Mouse (Mus musculus) forebrain, postnatal 0 days (tissue): ENCODE data around the gene Sept8. TPM values are rescaled to one million over a fixed set of nuclear protein-coding genes. Genes with fewer than 3 reads are reported as not detected.
A peak's percentile ranks its signal among the peaks of the same experiment; 100 is the strongest.

ENCODE experiments used
- ATAC-seq: fragments of 200-750 bp; cut with Nextera tagmentation; 2 replicates; pipeline ENCODE4 v1.8.0; 2017; ENCODE audit warnings: mild to moderate bottlenecking, moderate library complexity
- DNase-seq: peaks from one replicate; pipeline ENCODE4 v3.0.0-alpha.2; 2015
- H3K27ac ChIP-seq: fragments of 300-500 bp; sonication (generic); 2 replicates; pipeline ENCODE4 v1.5.1; 2014; ENCODE audit warnings: low read depth, mild to moderate bottlenecking, antibody characterized with exemption, low read length, moderate library complexity, mixed read lengths
- H3K27me3 ChIP-seq: fragments of 300-500 bp; sonication (generic); 2 replicates; pipeline ENCODE4 v1.6.1; 2014; ENCODE audit warnings: mild to moderate bottlenecking, low read length, mixed read lengths; ENCODE audit not compliant: insufficient read depth
- H3K36me3 ChIP-seq: fragments of 300-500 bp; sonication (generic); 2 replicates; pipeline ENCODE4 v1.6.1; 2014; ENCODE audit warnings: mild to moderate bottlenecking, moderate library complexity; ENCODE audit not compliant: insufficient read depth
- H3K4me1 ChIP-seq: fragments of 300-500 bp; sonication (generic); 2 replicates; pipeline ENCODE4 v1.6.1; 2014; ENCODE audit warnings: antibody characterized with exemption; ENCODE audit not compliant: insufficient read depth
- H3K4me2 ChIP-seq: fragments of 300-500 bp; sonication (generic); 2 replicates; pipeline ENCODE4 v1.6.1; 2014; ENCODE audit warnings: low read depth, mild to moderate bottlenecking, moderate library complexity
- H3K4me3 ChIP-seq: fragments of 300-500 bp; sonication (generic); 2 replicates; pipeline ENCODE4 v1.5.1; 2014; ENCODE audit warnings: low read depth, low read length, mixed read lengths
- H3K9ac ChIP-seq: fragments of 300-500 bp; sonication (generic); 2 replicates; pipeline ENCODE4 v1.6.1; 2014; ENCODE audit warnings: mild to moderate bottlenecking
- H3K9me3 ChIP-seq: fragments of 300-500 bp; sonication (generic); 2 replicates; pipeline ENCODE4 v1.6.1; 2016; ENCODE audit warnings: low read length
- CTCF ChIP-seq: sonication (generic); IDR thresholded peaks from 2 replicates; pipeline ENCODE4 v1.5.1; 2016; ENCODE audit warnings: antibody characterized with exemption, control low read depth, low read depth
- WGBS: fragments of 180-500 bp; shearing (Covaris S2); extraction: QIAGEN DNeasy Blood & Tissue Kit; methylation state at CpG from one replicate; pipeline ENCODE4 v1.1.7; 2014; 5-methylcytosine and 5-hydroxymethylcytosine counted together
- polyA plus RNA-seq: library from polyadenylated mRNA; unstranded; fragments of >200 nt; fragmentation: Nextera tagmentation; extraction: Ambion mirVana; gene quantifications from 2 replicates; pipeline ENCODE4 v1.2.1, GENCODE M21; 2015
- total RNA-seq: library from RNA; depleted of rRNA; stranded (reverse); fragments of >200 nt; gene quantifications from 2 replicates; pipeline ENCODE4 v1.2.3, GENCODE M21; 2014; rRNA removed

The Sept8 gene
- total RNA-seq (37.2 and 40.9 TPM in 2 replicates), polyA plus RNA-seq (13.5 and 18.2 TPM in 2 replicates)

DNA sequence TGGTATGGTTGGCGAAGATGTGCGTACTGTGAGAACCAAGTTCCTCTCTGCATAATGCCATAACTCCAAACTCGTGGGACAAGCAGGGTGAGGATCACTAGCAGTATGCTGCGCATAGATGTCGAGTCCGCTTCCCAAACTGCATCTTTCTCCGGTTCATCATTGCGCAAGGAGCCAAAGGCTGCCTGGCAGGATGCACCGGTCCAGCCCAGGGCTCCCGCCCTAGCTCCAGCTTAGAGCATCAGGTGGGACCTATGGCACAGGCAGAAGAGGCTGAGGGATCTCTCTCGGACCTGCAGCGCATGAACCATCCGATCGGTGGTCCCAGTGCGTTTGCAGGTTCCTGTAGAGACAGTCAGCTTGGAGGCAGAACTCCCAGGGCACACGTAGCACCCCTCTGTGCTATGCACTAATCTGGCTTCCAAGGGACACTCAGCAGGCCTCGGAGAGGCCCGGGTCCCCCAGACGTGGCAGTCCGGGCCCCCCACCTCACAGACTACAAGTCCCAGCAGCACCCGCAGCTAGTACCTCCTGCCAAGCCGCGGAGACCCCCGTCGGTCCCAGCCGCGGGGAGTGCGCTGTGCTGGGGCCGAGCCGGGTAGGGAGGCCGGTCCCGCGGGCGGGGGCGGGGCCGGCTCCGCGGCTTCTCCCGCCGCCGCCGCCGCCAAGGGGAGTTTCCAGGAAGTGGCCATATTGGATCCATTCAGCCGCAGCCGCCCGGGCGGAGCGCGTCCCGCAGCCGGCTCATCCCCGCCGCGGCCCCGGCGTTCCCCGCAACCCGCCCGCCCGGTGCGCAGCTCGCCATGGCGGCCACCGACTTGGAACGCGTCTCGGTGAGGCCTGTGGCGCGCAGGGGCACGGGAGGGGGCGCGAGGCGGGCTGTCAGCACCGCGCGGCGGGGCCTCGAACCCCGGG, at the start of gene Sept8:
Gene Sept8 (plus strand): TSS at position 51 of the 915 bp plus-strand sequence.
- no peaks in the 10 kb centered on the region for H3K9me3 ChIP-seq
- peaks cover 14% of the 10 kb centered on the region for H3K4me1 ChIP-seq
- H3K27me3 ChIP-seq, result no peaks in the 10 kb centered on the region
- H3K9ac ChIP-seq, result peak within 1 kb of the TSS; percentile 80
- ATAC-seq, result peak; percentile 90
- TF ChIP-seq CTCF, result no peak
- H3K4me3 ChIP-seq, result peak within 1 kb of the TSS; percentile 83
- H3K27ac ChIP-seq, result peak within 1 kb of the TSS; percentile 79
- 7% methylated on average over 53 of the region's 79 CpGs for WGBS
- peak; percentile 81 for DNase-seq
- H3K36me3 ChIP-seq, result no peaks in the 10 kb centered on the region
- peak within 1 kb of the TSS; percentile 73 for H3K4me2 ChIP-seq

GRCm38 (mm10) chr11:53469294-53469967, 49.6 kb upstream of the Sept8 start:
- ATAC-seq, result 0 out of 2 replicates have a peak, but pooled peaks have one; percentile 5
- Histone ChIP-seq H3K9ac (0 out of 2 replicates have a peak overlapping the region, but pooled peaks have one; percentile 44), H3K27me3 (peaks cover 13% of the 10 kb centered on the region), H3K4me1 (peaks cover 15% of the 10 kb centered on the region), H3K36me3 (no peaks in the 10 kb centered on the region), H3K9me3 (no peaks in the 10 kb centered on the region), H3K27ac (peak overlapping the region; percentile 1; the same call in 1 of the 2 replicates), H3K4me3 (no peak overlapping the region), H3K4me2 (peak overlapping the region; percentile 52)
- DNase-seq, result no peak
- WGBS, result 15% methylated on average over 16 of the region's 16 CpGs
- TF ChIP-seq CTCF, result no peak

DNA sequence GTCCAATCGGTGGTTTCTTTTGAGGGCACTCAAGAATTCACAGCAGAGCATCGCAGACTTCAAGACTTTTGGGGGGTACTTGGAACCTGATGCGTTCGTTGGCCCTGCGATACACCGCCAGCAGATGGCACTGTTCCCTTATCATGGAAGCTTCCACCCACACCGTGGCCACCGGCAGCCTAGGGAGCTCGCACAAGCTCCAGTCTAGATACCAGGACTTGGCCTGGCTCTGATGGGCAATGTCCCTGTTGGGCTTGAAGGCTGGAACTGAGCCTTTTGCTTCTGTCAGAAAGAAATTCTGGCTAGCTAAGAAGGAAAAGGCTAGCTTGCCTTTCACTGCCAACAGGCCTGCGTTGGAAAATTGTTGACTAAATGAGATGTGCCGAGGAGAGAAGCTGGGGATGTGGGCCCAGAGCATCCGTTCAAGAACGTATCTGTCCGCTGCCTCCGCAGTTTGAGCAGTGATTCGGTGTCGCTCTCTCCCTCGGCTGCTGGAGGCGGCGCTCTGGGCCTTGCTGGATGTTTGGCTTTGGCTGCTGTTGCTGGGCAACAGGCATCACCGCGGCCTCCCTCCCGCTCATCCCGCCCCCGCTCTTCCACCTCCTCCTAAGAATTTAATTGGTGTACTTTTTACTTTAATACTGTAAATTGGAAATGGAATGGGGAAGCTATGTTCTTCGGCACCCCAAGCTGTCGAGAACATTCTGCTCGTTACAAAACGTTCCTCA, 48.9 kb upstream of the Sept8 start, which contains the start of gene Gm9837:
Gene Gm9837 (minus strand): TSS at position 512 of the 728 bp plus-strand sequence.
- no peaks in the 10 kb centered on the region for H3K9me3 ChIP-seq
- peaks cover 6% of the 10 kb centered on the region; the same call in 1 of the 2 replicates for H3K27me3 ChIP-seq
- peak within 1 kb of the TSS; percentile 52 for H3K4me2 ChIP-seq
- TF ChIP-seq CTCF, result peak; percentile 91
- ATAC-seq, result peak; percentile 89
- H3K9ac ChIP-seq, result peak within 1 kb of the TSS; percentile 44; the same call in 1 of the 2 replicates
- H3K36me3 ChIP-seq, result no peaks in the 10 kb centered on the region
- DNase-seq, result peak; percentile 95
- H3K4me3 ChIP-seq, result peak within 1 kb of the TSS; percentile 21
- under 1% methylated on average over 29 of the region's 29 CpGs for WGBS
- H3K4me1 ChIP-seq, result peaks cover 15% of the 10 kb centered on the region
- peak within 1 kb of the TSS; percentile 80 for H3K27ac ChIP-seq

DNA sequence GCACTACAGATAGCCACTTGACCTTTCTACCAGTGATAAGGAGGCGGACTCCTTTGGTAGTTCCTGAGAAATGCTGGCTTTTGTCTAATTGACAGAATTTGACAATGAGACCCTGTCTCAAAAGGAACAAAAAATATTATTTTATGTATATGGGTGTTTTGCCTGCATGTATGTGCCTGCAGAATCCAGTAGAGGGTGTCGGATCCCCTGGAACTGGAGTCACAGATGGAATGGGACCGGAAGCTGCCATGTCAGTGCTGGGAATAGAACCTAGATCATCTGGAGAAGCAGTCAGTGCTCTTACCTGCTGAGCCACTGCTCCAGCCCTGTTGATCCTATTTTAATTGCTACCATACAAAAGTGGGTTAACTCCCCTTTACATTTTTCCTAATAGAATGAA, 46.3 kb upstream of the Sept8 start:
- TF ChIP-seq CTCF, result peak; percentile 28; the same call in 1 of the 2 replicates
- WGBS, result 78% methylated on average over 3 of the region's 3 CpGs
- Histone ChIP-seq H3K4me2 (no peak overlapping the region), H3K4me3 (no peak overlapping the region), H3K4me1 (peaks cover 22% of the 10 kb centered on the region), H3K9ac (no peak overlapping the region), H3K27ac (no peak overlapping the region), H3K27me3 (no peaks in the 10 kb centered on the region), H3K9me3 (no peaks in the 10 kb centered on the region), H3K36me3 (no peaks in the 10 kb centered on the region)
- ATAC-seq (no peak), DNase-seq (no peak)

GRCm38 (mm10) chr11:53475620-53476019, 43.4 kb upstream of the Sept8 start:
- Histone ChIP-seq H3K36me3 (no peaks in the 10 kb centered on the region), H3K9ac (peak overlapping the region; percentile 41), H3K4me1 (peaks cover 12% of the 10 kb centered on the region), H3K27ac (peak overlapping the region; percentile 89), H3K4me2 (peak overlapping the region; percentile 43), H3K4me3 (peak overlapping the region; percentile 16), H3K9me3 (no peaks in the 10 kb centered on the region), H3K27me3 (0 out of 2 replicates have a peak, but pooled peaks cover 14% of the 10 kb centered on the region)
- DNase-seq (peak; percentile 61), ATAC-seq (peak; percentile 66)
- TF ChIP-seq CTCF, result no peak
- WGBS, result 10% methylated on average over 8 of the region's 8 CpGs

GRCm38 (mm10) chr11:53477833-53478232, 41.2 kb upstream of the Sept8 start:
- Histone ChIP-seq H3K27ac (no peak overlapping the region), H3K4me1 (peaks cover 9% of the 10 kb centered on the region), H3K4me3 (no peak overlapping the region), H3K36me3 (no peaks in the 10 kb centered on the region), H3K27me3 (0 out of 2 replicates have a peak, but pooled peaks cover 17% of the 10 kb centered on the region), H3K9ac (no peak overlapping the region), H3K9me3 (no peaks in the 10 kb centered on the region), H3K4me2 (peak overlapping the region; percentile 59; the same call in 1 of the 2 replicates)
- ATAC-seq (no peak), DNase-seq (no peak)
- 55% methylated on average over 7 of the region's 7 CpGs for WGBS
- TF ChIP-seq CTCF, result no peak
